Mouse (Mus musculus) neutrophil, adult 5-6 weeks (primary cell): ENCODE results near the gene Olfm1. TPM values are rescaled to one million over a fixed set of nuclear protein-coding genes. Genes with fewer than 3 reads are reported as not detected.

Experiments
- ATAC-seq: fragments of 151-379, 151-347 bp; 2 replicates; pipeline ENCODE4 v1.8.0; 2017; ENCODE audit warnings: mild to moderate bottlenecking, moderate TSS enrichment; ENCODE audit not compliant: insufficient number of reproducible peaks, poor library complexity, low FRiP score, severe bottlenecking; ENCODE audit errors: extremely low read depth
- total RNA-seq: library from RNA; stranded (forward); fragments of 200-1000 nt; gene quantifications from 2 replicates; pipeline ENCODE4 v1.2.3, GENCODE M21; 2017

Gene Olfm1
- total RNA-seq, 1 experiment from 2014 or later, result 3.1 TPM

GRCm38 (mm10) chr2:28195726-28196125, 2.9 kb downstream of the Olfm1 start:
- ATAC-seq, result no peak

GRCm38 (mm10) chr2:28201441-28201841, 8.6 kb downstream of the Olfm1 start:
- no peak for ATAC-seq

GRCm38 (mm10) chr2:28204167-28204566, 11.4 kb downstream of the Olfm1 start:
- ATAC-seq, result no peak

GRCm38 (mm10) chr2:28204677-28205466, 12.1 kb downstream of the Olfm1 start:
- no peak for ATAC-seq

- no peak for ATAC-seq
Measured at GRCm38 (mm10) chr2:28205467-28205805, 12.6 kb downstream of the Olfm1 start.

- no peak for ATAC-seq
Measured at GRCm38 (mm10) chr2:28205870-28206421, 13.2 kb downstream of the Olfm1 start.

GRCm38 (mm10) chr2:28206472-28206871, 13.7 kb downstream of the Olfm1 start:
- ATAC-seq, result no peak

- no peak for ATAC-seq
Measured at GRCm38 (mm10) chr2:28207200-28207750, 14.5 kb downstream of the Olfm1 start.

- ATAC-seq, result no peak
Measured at GRCm38 (mm10) chr2:28208130-28208745, 15.4 kb downstream of the Olfm1 start.

- ATAC-seq, result no peak
Measured at GRCm38 (mm10) chr2:28209211-28209610, 16.4 kb downstream of the Olfm1 start.

GRCm38 (mm10) chr2:28209653-28210052, 16.9 kb downstream of the Olfm1 start:
- ATAC-seq, result no peak

- no peak for ATAC-seq
Measured at GRCm38 (mm10) chr2:28210273-28210672, 17.5 kb downstream of the Olfm1 start.

- no peak for ATAC-seq
Measured at GRCm38 (mm10) chr2:28211531-28212281, 18.9 kb downstream of the Olfm1 start.

- ATAC-seq, result no peak
Measured at GRCm38 (mm10) chr2:28212911-28213310, 20.1 kb downstream of the Olfm1 start.

GRCm38 (mm10) chr2:28216211-28216775, 23.5 kb downstream of the Olfm1 start:
- no peak for ATAC-seq

GRCm38 (mm10) chr2:28217783-28218182, 25.0 kb downstream of the Olfm1 start:
- no peak for ATAC-seq

- ATAC-seq, result no peak
Measured at GRCm38 (mm10) chr2:28218651-28219356, 26.0 kb downstream of the Olfm1 start.

- ATAC-seq, result no peak
Measured at GRCm38 (mm10) chr2:28219625-28220024, 26.8 kb downstream of the Olfm1 start.
